Mouse (Mus musculus): ENCODE measurements at regions not wholly inside any gene's neighbourhood (a gene's known extent, or its start where the extent isn't known, plus 50 kb on each side); places are given as distances from the start of the nearest gene placed in this dataset.
A peak's percentile ranks its signal among the peaks of the same experiment; 100 is the strongest.

DNA sequence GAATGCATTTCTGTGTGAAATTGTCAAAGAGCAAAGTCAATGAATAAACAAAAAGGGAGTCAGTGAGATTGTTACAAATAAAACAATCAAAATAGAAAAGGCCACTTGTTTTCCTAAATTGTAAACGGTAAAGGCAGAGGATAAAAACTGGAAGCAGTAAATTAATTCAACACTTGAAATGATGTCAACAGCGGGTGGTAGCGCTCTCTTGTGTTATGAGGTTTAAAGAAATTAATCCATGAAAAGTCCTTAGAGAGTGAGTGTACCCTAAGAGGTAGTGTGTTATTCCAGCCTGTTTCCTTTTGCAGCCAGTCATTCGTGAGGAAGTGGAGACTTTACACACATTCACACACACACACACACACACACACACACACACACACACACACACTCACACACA, 73.2 kb upstream of the Zc3h12c start:
- no peak for DNase-seq (ENCODE audit: low spot score in 2 of 2)

DNA sequence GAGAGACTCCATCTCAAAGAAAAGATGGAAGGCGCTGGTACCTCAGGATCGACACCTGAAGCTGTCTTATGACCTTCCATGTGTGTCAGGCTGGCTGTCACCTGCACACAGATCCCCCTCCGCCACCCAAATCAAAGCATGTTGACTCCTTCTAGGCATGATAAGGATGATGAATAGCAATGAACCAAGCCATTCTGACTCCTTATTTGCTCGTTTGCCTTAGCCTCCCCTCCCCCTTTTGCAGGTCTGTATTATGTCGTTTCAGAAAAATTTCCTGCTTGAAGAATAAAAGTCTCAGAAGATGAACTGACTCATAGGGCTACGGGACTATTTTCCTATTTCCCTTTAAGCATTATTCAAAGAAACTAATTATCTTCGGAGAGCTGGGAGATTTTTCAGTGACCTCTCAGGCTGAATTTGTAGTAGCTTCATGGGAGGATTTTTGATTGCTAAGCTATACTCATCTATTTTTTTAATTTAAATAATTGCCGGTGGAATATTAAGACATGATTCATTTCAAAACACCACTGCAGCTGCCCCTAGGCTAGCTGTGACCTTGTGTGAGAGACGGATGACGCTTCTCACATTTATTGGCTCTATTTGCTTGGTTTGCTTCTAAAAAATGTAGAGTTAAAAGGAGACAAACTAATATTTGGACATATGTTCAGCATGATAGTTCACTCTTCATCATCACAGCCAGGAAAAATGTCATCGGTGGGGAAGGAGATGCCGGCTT, 72.4 kb upstream of the Zc3h12c start:
- no peak for DNase-seq (ENCODE audit: low spot score in 2 of 2)

DNA sequence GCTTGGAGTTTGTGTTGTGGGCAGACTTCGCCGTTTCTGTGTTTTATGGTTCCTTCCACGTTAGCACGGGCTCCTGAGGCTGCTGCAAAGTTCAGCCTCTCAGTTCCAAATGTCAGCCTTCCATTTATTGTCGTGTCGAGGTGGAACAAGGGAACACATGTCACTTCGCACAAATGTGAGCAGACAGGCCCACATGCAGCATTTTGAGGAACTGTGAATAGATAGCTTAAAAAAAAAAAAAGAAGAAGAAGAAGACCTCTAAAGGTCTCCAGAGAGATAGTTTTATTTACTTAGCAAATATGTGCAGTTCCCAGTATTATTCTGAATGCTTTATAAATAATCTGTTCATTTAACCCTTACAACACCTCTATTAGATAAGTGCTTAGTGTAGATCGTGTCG, 66.4 kb upstream of the Zc3h12c start:
- peak in 1 of 2 experiments; percentile 15 for DNase-seq (ENCODE audit: low spot score in 2 of 2)

DNA sequence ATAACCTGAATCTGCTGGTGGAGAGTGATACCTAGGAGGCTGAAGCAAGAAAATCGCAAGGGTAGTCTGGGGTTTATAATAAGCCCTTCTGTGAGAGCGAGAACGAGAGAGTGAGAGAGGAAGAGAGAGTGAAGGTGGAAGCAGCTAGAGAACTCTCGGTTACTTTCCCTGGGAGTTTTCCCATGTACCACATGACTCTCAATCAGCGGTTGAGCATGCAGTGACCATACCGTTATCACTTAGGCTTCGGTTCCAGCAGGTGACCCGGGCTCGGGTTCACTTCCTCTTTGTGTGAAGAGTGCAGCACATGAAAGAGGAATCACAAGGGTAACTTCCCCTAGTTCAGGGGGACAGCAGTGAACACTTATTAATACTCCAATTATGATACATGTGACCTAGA, 61.2 kb upstream of the Zc3h12c start:
- DNase-seq (ENCODE audit: low spot score in 2 of 2), result peak in 1 of 2 experiments; percentile 77

DNA sequence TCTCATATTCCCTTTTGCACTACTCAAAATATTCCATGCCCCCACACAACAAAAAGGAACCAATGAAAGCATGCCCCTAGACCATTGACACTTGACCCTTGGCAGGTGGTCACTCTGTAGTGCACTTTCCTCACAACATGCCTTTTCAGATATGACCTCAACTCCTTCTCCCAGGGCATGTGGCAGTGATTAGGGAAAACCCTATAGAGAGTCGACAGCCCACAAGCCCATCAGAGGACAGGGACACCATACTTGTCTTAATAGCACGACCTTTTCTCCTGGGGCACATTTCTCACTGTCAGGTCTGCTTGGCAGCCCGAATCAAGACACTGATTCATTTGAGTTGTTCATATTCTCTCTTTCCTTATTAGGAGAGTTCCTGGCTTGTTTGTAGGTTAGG, 57.3 kb upstream of the Zc3h12c start:
- DNase-seq (ENCODE audit: low spot score in 2 of 2), result no peak

DNA sequence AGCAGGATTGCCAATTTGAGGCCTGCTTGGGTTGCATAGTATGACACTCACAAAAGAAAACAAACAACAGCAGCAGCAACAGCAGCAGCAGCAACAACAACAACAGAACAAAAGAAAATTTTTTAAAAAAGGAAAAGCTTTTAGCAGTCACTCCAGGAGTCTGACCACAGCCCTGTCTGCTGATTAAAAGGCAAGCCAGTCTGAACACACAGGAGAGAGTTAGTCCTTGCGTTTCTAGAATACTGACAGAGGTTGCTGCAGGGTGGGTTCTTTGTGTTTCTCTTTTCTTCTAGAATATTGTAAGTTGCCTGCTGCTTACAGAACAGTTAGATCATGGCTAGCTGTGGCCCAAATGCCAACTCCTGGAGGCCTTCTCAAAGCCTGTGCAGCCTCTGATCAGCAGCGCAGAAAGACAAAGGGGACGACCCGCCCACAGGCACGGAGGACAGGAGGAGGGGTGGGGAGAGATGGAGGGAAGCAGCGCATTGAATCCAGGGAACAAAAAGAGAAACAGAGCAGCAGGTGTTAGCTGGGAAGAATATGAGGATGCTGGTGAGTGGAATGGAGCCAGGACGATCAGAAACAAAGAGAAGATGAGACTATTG, 55.2 kb upstream of the Zc3h12c start:
- no peak for DNase-seq (ENCODE audit: low spot score in 2 of 2)

All from natural killer cell, adult 2 months (primary cell).